Mouse (Mus musculus) 416B (cell line): ENCODE data around the gene Vps39.

ENCODE experiments used
- DNase-seq: peaks from one replicate; pipeline ENCODE4 v3.0.0; 2011; ENCODE audit warnings: low read depth

Vps39 gene

DNA sequence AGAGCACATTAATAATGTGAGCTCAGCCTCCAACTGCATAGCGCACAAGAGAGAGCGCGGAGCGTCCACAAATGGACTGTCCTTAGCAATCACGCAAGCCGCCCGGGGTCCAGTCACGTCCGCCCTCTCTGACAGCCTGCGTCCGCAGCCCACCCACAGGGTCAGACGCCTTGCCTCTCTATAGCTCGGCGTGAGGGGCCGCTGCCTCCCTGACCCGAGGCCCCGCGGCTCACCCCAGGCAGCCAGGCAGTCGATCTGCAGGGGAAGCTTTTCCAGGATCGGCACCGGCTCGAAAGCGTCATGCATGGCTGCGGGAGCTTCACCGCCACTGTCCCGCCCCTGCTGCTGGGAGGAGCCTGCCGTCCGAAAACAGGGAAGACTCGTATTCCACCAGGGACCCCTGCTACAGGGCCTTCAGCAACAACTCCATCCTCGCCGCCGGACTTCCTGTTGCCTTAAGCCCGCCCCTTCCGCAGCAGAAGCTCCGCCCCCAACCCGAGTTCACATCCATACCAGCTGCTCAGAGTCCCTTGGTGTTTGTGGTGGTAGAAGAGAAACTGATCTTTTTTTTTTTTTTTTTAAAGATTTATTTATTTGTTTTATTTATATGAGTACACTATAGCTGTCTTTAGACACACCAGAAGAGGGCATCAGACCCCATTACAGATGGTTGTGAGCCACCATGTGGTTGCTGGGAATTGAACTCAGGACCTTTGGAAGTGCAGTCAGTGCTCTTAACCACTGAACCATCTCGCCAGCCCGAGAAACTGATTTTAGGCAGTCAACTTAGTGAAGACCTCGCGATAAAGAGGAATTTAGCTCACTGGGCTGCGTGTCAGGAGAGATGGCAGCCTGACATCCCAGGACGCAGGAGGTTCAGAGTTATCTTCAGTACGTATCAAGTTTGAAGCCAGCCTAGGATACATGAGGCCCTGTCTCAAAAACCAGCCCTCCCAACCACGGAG, at the start of gene Vps39:
TSS of gene Vps39 (minus strand) at position 456 of the 965 bp plus-strand sequence.
- peak; percentile 92 for DNase-seq

DNA sequence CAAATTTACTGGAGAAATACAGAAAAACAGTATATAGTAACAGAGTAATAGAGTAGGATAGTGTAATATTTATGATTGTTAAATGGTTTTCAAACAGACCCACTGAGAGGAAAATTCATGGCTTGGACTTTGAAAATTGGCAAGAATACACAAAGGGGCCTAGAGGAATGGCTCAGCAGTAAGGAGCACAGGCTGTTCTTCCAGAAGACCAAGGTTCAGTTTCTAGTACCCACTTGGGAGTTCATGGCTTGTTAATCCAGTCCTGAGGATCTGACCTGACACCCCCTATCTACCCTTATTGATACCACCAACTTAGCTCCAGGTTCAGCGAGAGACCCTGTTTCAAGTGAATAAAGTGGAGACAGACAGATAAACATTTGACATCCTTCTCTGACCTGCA, 45.0 kb upstream of the Vps39 start:
- no peak for DNase-seq

DNA sequence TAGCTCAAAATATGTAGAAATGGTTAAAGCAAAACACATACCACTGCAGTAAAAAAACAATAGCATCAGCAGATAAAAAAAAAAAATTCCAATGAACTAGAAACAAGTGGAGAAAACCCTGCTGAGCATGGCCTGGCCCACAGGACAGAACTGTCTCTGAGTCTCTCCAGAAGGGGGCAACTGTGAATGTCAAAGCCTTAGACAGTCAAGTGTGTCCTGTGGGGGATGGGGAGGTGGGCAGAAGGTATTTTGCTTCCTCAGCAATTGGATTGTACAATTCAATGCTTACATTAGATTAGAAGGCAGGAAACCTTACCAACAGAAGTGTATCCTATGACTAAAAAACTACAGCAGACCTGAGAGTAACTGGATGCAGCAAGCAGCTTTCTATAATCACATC, 39.5 kb upstream of the Vps39 start:
- peak; percentile 25 for DNase-seq

DNA sequence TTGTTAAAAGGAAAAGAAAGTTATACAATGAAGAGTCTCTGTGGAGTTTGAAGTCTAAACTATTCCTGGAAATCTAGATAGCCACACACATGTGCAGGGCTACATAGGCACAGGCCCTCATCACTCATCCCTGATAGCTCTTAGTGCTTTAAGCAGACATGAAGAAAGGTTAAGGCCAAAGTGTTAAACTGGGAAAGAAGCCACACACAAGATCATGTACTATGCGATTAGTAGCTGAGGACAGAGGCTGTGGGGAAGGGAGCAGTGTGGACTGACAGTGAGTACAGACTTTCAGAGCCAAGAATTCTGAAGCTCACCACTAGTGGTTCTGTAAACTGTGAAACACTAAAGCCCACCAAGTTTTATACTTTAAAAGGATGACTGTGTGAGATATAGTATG, 38.0 kb upstream of the Vps39 start:
- DNase-seq, result no peak

DNA sequence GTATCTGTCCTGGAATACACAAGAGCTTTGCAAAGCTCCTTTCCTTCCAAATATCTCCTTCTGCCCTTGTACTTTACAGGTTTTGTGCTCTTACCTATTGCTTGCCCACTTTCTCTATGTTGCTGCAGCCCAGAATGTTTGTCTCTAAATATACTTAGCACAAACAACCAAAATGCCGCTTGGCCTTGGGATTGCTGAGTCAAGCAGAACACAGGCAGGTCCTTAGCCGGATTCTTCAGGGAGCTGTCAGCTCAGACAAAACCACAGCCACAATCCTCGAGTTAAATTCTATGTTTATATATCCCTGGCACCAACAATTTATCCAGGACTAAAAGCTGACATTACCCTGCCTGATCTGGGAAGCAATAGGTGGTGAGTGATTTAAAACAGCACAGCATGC, 36.4 kb upstream of the Vps39 start:
- no peak for DNase-seq

DNA sequence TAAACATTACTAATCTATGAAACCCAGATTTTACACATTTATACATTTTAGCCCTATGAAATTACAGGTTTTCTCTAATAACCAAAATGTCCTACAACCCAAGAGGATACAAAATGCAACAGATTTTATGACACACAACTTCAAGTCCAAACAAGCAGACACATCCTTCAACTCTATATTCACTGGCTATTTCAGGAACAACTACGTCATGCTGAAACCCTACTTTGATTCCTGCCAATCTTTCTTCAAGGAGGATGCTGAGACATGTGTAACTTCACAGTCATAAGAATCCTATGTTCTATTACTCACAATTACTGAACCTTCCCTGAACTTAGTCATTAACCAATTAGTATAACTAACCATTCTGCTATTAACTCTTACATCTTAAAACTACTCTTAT, 34.4 kb upstream of the Vps39 start:
- no peak for DNase-seq

DNA sequence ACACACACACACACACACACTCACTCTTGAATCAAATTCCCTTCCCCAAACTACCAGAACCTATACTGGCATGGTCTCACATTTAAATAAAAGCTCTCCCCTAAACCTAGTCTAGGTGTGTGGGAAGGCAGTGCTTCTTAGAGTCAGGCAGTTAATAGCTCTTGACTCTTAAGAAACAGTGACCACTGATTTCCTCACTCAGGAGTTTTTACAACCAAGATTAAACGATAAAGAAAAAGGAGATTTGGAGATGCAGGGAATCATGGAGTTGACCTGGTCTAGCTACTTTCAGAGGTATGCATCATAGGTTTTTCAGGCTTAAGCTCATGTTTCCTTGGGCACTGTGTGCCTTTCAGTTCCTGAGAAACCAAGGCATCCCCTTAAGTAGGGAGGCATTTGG, 33.3 kb upstream of the Vps39 start:
- DNase-seq, result no peak

DNA sequence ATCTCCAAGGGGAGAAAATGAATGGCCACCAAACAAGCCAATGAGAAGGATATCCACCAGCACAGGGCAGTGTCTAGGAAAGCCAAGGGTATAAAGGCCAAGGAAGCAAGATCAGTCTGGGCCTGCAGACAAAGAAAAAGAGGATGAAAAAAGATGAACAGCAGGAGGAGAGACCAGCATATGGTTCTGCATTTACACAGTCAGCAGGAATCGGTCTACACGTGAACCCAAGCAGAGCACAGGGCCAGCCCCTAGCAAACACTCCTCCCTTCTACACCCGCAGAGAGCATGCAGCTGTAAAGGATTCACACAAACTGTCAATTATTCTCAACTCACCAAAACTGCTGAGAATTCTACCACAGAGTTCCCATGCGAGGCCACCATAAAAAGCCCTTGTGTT, 20.9 kb upstream of the Vps39 start:
- DNase-seq, result no peak

DNA sequence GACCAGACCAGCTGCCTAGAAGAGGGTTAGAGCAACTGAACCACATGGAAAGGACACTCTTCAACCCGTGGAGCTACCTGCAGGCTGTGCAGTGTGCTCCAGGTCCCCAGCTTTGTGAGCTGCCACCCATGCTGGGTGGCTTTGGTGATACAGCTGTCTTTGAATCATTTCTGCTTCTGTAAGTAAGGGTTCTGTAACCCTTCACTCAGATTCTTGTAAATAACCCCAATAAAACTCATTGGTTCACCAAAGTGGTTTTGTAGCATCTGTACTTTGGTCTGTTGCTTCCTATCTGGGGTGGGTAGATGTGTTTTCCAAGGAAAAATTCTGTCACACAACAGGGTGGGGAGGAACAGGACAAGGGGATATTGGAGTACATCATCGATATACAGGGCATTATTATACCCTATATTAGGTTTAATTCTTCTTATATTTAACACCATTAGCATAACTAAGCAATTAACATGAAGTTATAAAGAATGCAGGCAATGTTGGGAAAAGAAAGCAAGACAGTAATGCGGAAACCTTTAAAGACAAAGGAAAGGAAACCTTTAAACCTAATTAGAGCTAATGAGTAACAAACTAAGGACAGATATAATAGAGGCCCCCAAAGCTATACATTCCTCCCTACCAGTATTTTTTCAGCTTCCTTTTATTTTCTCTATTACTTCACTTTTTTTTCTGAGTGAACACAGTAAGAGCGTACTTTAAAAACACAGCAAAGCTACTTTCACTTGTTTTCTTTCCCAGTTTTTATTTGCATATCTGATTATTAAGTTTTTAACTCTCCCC, 14.7 kb upstream of the Vps39 start:
- DNase-seq, result no peak

DNA sequence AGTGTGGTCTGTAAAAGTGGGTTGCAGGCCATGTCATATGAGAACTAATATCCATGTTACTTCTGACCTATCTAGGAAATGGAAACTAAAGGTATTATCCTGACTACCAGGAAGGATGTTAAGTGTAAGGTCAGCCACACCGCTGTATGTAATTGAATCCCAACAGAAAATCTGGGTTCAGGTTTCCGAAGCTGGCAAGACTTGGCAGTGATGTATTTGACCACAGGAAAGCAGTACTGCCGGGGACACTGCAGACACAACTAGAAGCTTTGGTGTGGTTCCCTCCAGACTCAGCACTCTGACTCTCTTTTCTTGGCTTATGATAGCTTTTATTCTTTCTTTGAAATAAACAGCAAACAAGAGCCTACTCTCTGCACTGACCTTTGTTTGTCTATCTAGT, 13.6 kb upstream of the Vps39 start:
- DNase-seq, result peak; percentile 15

DNA sequence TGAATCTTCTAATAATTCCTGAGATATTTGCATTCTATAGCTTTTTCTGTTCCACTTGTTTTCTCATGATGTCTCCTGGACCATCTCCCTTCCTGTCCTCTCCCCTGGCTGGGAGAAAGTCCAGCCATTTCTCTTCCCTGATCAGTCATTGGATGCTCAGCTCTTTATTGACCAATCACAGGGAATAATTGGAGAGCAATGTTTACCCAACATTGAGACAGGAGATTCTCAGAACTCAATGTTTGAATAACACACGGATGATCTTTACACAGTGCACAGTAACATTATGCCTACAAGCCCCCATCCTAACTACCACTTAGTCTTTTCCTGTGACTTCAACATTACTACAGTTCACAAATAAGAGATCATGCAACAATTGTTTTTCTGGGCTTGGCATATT, 7.5 kb upstream of the Vps39 start:
- DNase-seq, result no peak

DNA sequence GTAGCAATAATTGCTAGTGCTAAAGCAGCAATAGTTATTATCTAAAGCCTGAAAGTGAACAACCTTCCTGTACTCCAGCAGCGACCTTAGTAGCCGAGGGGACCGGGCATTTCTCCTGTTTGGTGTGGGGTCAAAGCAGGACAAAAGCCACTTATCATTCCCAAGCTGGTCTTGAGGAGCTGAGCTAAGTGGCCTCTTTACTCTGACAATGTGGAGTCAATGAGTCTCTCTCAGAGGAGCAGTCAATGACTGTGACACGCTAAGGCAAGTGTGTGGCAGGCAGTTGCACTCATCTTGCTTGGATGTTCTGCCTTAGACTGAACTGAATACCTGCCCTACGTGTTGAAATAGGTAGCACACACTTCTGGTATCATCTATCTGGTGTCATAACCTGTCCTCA, 1.6 kb downstream of the Vps39 start:
- DNase-seq, result no peak

DNA sequence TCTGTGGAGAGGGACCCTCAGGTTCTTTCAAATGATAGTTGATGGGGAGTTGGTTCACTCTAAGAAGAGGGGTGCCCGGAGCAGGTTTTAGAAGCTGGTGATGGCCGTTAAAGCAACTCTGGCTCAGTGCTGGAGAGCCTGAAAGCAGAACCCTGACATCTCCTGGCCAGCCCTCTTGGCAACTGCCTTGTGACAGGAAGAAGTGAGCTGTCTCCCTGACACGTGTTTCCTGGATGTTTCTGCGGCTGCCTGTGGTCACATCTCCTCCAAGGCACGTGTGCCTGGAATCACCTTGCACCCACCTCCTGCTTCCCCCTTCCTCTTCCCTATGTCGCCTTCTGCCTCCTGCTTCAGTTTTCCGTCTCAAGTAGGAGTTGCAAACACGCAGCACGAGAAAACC, 4.8 kb downstream of the Vps39 start:
- DNase-seq, result peak; percentile 90

DNA sequence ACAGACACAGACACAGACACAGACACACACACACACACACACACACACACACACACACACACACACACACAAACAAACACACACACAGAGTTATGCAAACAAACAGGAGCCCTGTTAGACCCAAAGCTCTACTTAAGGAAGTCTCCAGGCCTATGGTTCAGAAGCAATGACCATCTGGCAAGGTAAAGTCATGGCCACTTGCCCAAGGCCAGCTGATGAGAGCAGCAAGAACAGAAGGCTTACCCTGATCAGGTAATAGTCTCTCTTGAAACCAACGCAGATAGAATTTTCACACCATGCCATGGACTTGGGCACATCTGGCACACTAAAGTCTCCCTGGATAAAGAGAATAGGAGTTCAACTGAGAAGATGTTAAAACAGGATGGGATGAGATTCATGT, 11.2 kb downstream of the Vps39 start:
- no peak for DNase-seq

DNA sequence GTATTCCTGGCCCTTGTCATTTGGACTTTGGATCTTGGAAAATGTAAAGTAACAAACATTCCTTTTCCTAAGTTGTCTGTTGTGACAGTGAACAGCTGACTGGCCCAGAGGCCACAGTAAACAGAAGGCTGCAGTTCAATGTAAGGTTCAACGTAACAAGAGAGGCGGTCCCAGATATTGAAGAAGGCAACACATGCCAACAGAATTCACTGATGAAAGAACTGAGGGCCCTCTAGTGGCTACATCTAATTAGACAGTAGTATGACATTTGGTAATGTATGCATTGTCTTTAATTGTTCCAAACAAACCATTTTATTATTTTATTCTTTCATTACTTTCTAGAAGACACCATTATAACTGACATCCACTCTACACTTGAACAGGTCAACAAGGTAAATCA, 15.1 kb downstream of the Vps39 start:
- DNase-seq, result peak; percentile 29

DNA sequence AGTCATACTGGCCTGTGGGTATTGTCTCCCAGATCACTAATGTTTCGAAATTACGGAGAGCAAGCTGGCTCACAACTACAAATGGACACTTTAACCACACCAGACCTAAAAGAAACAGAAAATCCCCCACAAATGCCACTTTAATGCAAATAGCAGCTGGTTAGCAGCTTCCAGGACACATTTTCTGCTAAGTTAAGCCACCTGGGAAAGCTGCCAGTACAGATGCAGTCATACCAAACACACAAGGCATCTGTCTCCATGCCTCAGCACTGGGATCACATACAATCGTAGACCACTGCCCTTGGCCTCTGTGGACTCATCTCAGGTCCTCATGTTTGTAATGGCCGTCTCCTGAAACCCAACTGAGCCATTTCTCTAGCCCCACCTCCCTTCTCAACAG, 21.4 kb downstream of the Vps39 start:
- DNase-seq, result no peak

DNA sequence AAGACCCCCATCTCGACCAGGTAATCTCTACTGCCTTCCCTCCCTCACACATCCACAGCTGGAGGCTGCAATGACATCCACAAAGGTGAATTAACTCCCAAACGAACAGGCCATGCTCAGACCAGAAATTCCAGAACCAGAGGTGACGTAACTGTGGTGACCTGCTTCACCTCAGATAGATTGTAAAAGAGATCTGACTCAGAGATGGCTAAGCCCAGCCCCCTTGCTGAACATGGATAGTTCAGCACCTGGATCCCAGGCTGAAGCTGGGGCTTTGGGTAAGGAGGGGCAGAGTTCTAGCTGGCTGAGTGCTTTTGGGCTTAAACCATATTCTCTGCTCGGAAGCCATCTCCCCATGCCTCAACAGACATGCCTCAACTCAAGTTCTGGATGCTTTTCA, 37.9 kb downstream of the Vps39 start:
- no peak for DNase-seq

DNA sequence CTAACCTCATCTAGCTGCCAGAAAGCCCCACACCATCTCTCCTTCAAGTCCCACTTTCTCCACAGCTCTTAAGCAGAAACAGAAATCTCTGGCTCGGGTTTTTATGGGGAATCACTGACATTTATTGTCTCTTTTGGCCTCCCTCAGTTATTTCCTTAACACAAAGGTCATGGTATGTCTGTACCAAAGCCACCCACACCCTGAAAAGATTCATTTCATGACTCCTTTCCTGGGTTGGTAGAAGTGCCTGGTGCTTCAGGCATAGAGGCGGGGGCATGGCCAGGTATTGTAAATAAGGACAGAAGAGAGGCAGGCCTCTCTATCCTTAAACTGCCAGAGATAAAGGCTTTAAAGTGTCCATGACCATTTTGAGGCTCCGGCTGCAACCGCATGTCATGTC, 38.5 kb downstream of the Vps39 start:
- no peak for DNase-seq

DNA sequence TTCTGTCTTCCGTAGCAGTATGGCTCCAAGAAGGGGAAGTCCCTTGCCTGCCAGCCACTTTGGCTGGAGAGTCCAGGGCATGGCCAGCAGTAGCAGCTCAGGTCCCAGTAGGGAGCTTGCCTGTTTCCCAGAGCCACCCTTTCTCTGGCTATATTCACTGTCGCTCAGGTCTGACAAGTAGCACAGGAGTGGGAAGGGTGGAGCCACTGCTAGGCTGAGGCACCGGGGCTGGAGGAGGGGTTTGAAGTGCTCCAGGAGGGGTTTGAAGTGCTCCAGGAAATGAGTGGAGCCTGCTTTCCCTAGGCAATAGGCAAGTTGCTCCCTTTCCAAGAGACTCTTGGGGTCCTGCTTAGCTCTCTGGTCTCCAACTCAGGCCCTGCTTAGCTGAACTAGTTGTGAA, 39.0 kb downstream of the Vps39 start, which contains the start of gene Pla2g4f:
TSS of gene Pla2g4f (minus strand) at position 190 of the 400 bp plus-strand sequence.
- DNase-seq, result no peak

DNA sequence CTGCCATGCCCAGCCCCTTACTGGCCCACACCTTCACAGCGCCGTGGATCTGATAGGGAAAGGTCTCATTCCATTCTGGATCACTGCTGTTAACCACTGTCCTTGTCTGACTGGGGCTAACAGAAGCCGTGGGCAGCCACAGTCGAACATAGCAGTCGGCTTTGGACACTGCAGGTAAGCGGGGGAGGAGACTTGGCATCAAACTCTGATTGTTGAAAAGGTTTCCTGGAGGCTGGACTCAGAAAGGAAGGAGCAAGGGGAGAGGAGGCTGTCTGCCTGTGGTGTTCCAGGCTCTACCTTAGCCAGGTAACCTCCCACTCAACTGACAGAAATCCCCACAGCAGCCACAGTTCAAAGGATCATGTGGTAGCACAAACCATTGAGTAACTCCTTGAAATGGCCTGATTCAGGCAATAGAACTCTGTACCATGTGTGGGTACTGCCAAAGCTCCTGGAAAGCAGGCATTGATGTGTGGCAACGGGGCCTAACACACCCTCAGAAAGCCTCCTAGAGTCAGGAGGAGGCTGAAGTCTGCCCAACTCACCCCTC, 40.6 kb downstream of the Vps39 start:
- DNase-seq, result no peak

DNA sequence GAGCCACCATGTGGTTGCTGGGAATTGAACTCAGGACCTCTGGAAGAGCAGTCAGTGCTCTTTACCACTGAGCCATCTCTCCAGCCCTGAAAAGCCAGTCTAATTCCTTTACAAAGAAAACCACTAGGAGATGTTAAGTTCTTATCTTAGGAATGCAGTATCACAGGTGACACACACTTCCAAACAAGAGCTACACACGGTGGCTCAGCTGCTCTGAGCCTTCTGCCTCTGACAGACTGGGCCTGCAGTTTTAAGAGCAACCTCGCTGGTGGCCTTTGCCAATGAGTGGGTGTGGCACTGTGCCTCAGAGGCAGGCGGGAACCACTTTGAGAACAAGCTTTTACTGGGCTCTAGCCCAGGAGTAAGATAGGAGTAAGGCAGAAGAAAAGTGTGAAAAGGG, 48.8 kb downstream of the Vps39 start:
- DNase-seq, result no peak

DNA sequence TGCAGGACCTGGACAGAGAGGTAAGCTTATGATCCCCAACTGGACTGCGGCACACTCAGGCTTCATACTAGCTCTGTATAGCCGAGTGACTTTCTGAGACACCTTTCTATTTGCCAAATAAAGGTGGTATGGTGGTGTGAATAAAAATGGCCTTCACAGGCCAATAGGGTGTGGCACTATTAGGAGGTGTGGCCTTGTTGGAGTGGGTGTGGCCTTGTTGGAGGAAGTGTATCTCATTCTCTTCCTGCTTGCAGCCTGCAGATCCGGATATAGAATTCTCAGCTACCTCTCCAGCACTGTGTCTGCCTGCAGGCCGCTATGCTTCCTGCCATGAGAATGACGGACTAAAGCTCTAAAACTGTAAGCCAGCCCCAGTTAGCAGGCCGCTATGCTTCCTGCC, 51.9 kb downstream of the Vps39 start:
- DNase-seq, result no peak

DNA sequence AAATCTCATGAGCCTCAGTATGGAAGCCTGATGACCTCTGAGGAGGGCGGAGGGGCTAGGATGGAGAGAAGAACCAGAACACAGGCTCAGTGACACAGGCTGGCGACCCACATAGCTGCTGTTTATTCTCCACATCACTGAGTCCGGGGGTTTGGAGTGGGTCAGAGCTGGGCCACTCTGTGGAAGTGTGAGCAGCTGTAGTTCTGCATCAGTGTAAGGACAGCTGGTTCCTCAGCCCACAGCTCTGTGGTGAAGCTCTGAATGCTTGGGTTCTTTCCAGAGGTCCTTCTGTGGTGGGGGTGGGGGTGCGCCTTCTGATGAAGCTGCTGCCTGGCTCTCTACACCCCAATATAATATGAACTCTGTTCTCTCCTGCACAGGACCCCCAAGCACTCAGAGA, 53.1 kb downstream of the Vps39 start:
- DNase-seq, result no peak
